Mouse (Mus musculus) liver, embryonic 11.5 days (tissue): ENCODE measurements around the gene Dnajc24. TPM values are rescaled to one million over a fixed set of nuclear protein-coding genes. Genes with fewer than 3 reads are reported as not detected.

Experiments
- ATAC-seq: fragments of 200-750 bp; cut with Nextera tagmentation; replicated peaks from 2 replicates; pipeline ENCODE4 v1.8.0; 2017; ENCODE audit warnings: moderate number of reproducible peaks, mild to moderate bottlenecking, moderate TSS enrichment, moderate library complexity; ENCODE audit not compliant: low FRiP score
- DNase-seq: peaks from one replicate; pipeline ENCODE4 v3.0.0-alpha.2; 2017; ENCODE audit warnings: low spot score
- H3K27ac ChIP-seq: fragments of 300-500 bp; sonication (generic); 2 replicates; pipeline ENCODE4 v1.5.1; 2014; ENCODE audit warnings: mild to moderate bottlenecking, low read depth, low read length, control low read depth
- H3K27me3 ChIP-seq: fragments of 300-500 bp; sonication (generic); replicated peaks from 2 replicates; pipeline ENCODE4 v1.6.1; 2014; ENCODE audit warnings: low read length, mixed read lengths; ENCODE audit not compliant: control insufficient read depth, insufficient read depth
- H3K36me3 ChIP-seq: fragments of 300-500 bp; sonication (generic); 2 replicates; pipeline ENCODE4 v1.6.1; 2014; ENCODE audit warnings: mild to moderate bottlenecking, low read length, moderate library complexity, mixed read lengths; ENCODE audit not compliant: control insufficient read depth, insufficient read depth
- H3K4me1 ChIP-seq: fragments of 300-500 bp; sonication (generic); replicated peaks from 2 replicates; pipeline ENCODE4 v1.6.1; 2014; ENCODE audit warnings: low read length, mixed read lengths; ENCODE audit not compliant: control insufficient read depth, insufficient read depth
- H3K4me2 ChIP-seq: fragments of 300-500 bp; sonication (generic); 2 replicates; pipeline ENCODE4 v1.6.1; 2014; ENCODE audit warnings: mild to moderate bottlenecking, control low read depth, moderate library complexity
- H3K4me3 ChIP-seq: fragments of 300-500 bp; sonication (generic); 2 replicates; pipeline ENCODE4 v1.5.1; 2014; ENCODE audit warnings: low read depth, low read length, control low read depth
- H3K9ac ChIP-seq: fragments of 300-500 bp; sonication (generic); 2 replicates; pipeline ENCODE4 v1.6.1; 2014; ENCODE audit warnings: low read depth, low read length, control low read depth
- H3K9me3 ChIP-seq: fragments of 300-500 bp; sonication (generic); 2 replicates; pipeline ENCODE4 v1.6.1; 2016; ENCODE audit warnings: low read length, inconsistent platforms, mixed read lengths; ENCODE audit not compliant: control insufficient read depth
- WGBS: fragments of 180-500 bp; shearing (Covaris S2); extraction: QIAGEN DNeasy Blood & Tissue Kit; methylation state at CpG from one replicate; pipeline ENCODE4 v1.1.7; 2014; 5-methylcytosine and 5-hydroxymethylcytosine counted together
- polyA plus RNA-seq: library from polyadenylated mRNA; unstranded; fragments of >200 nt; fragmentation: Nextera tagmentation; extraction: Ambion mirVana; gene quantifications from 2 replicates; pipeline ENCODE4 v1.2.1, GENCODE M21; 2014

Gene Dnajc24
- polyA plus RNA-seq, 1 experiment from 2014 or later: 35.5 TPM

- WGBS: 88% methylated on average over 7 of the region's 7 CpGs
- no peaks in the 10 kb centered on the region for H3K27me3 ChIP-seq
- no peaks in the 10 kb centered on the region for H3K36me3 ChIP-seq
- DNase-seq (no peak), ATAC-seq (no peak)
- no peak overlapping the region for H3K4me3 ChIP-seq
- H3K4me1 ChIP-seq: no peaks in the 10 kb centered on the region; the same call in 1 of the 2 replicates
- H3K27ac ChIP-seq: no peak overlapping the region
- H3K4me2 ChIP-seq: no peak overlapping the region
- H3K9ac ChIP-seq: no peak overlapping the region
- H3K9me3 ChIP-seq: no peaks in the 10 kb centered on the region
These were observed 18.1 kb downstream of the Dnajc24 start for GRCm38 (mm10) chr2:105985206-105985605.

- Histone ChIP-seq H3K9me3 (no peaks in the 10 kb centered on the region), H3K27me3 (no peaks in the 10 kb centered on the region), H3K4me2 (no peak overlapping the region), H3K4me3 (no peak overlapping the region), H3K27ac (no peak overlapping the region), H3K9ac (no peak overlapping the region), H3K36me3 (no peaks in the 10 kb centered on the region), H3K4me1 (no peaks in the 10 kb centered on the region)
- 93% methylated on average over 2 of the region's 2 CpGs for WGBS
- DNase-seq (no peak), ATAC-seq (no peak)
These were observed 25.3 kb downstream of the Dnajc24 start for GRCm38 (mm10) chr2:105978065-105978464.

DNA sequence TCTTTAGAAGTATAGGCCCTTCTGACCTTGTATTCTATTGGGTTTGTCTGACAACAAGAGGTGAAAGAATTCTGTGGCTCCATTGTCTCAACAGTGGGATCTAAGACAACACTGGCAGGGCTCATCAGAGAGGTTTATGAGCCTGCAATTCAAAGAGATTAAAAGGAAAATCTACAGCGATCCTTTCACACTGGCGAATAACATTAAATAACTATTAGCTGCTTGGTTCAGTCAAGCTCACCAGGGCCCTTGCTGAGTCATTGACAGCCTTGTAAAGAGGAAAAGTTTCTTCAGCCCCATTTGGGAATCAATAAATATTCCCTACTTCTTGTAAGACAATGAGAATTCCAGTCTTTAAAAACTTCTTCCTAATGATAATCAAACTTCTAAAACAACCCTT lies 29.4 kb downstream of the Dnajc24 start:
- H3K4me1 ChIP-seq: no peaks in the 10 kb centered on the region
- H3K27ac ChIP-seq: no peak overlapping the region
- H3K4me2 ChIP-seq: no peak overlapping the region
- 53% methylated on average over 2 of the region's 2 CpGs for WGBS
- no peaks in the 10 kb centered on the region for H3K36me3 ChIP-seq
- H3K9ac ChIP-seq: no peak overlapping the region
- no peak for DNase-seq
- no peaks in the 10 kb centered on the region for H3K9me3 ChIP-seq
- no peak for ATAC-seq
- H3K4me3 ChIP-seq: no peak overlapping the region
- H3K27me3 ChIP-seq: no peaks in the 10 kb centered on the region

- DNase-seq (no peak), ATAC-seq (no peak)
- Histone ChIP-seq H3K36me3 (no peaks in the 10 kb centered on the region; the same call in 1 of the 2 replicates), H3K27me3 (no peaks in the 10 kb centered on the region), H3K4me2 (no peak overlapping the region), H3K9me3 (no peaks in the 10 kb centered on the region), H3K27ac (no peak overlapping the region), H3K9ac (no peak overlapping the region), H3K4me3 (no peak overlapping the region), H3K4me1 (no peaks in the 10 kb centered on the region)
- WGBS: 86% methylated on average over 1 of the region's 1 CpGs
These were observed 39.9 kb downstream of the Dnajc24 start for GRCm38 (mm10) chr2:105963447-105963846.

GRCm38 (mm10) chr2:105953862-105954261 lies 49.5 kb downstream of the Dnajc24 start:
- 65% methylated on average over 4 of the region's 4 CpGs for WGBS
- ATAC-seq: no peak
- Histone ChIP-seq H3K36me3 (no peaks in the 10 kb centered on the region), H3K27me3 (no peaks in the 10 kb centered on the region), H3K4me1 (no peaks in the 10 kb centered on the region), H3K4me3 (no peak overlapping the region), H3K9me3 (no peaks in the 10 kb centered on the region), H3K27ac (no peak overlapping the region), H3K9ac (no peak overlapping the region), H3K4me2 (no peak overlapping the region)
- DNase-seq: no peak

- no peaks in the 10 kb centered on the region for H3K4me1 ChIP-seq
- DNase-seq (no peak), ATAC-seq (no peak)
- H3K36me3 ChIP-seq: no peaks in the 10 kb centered on the region
- no peak overlapping the region for H3K9ac ChIP-seq
- no peaks in the 10 kb centered on the region for H3K27me3 ChIP-seq
- no peaks in the 10 kb centered on the region for H3K9me3 ChIP-seq
- H3K27ac ChIP-seq: no peak overlapping the region
- 83% methylated on average over 1 of the region's 1 CpGs for WGBS
- H3K4me3 ChIP-seq: no peak overlapping the region
- no peak overlapping the region for H3K4me2 ChIP-seq
These were observed 51.9 kb downstream of the Dnajc24 start for GRCm38 (mm10) chr2:105951350-105951940.

GRCm38 (mm10) chr2:105950131-105950530 lies 53.2 kb downstream of the Dnajc24 start:
- WGBS: 94% methylated on average over 2 of the region's 2 CpGs
- no peak overlapping the region for H3K27ac ChIP-seq

GRCm38 (mm10) chr2:105917623-105918346 lies 85.6 kb downstream of the Dnajc24 start:
- Histone ChIP-seq H3K9me3 (no peaks in the 10 kb centered on the region), H3K27ac (no peak overlapping the region), H3K4me2 (no peak overlapping the region), H3K27me3 (no peaks in the 10 kb centered on the region), H3K4me3 (no peak overlapping the region), H3K4me1 (no peaks in the 10 kb centered on the region), H3K9ac (no peak overlapping the region), H3K36me3 (no peaks in the 10 kb centered on the region)
- ATAC-seq (no peak), DNase-seq (no peak)
- 85% methylated on average over 5 of the region's 5 CpGs for WGBS

More at GRCm38 (mm10) chr2:105950131-105950530, 53.2 kb downstream of the Dnajc24 start:
- ATAC-seq (no peak), DNase-seq (no peak)
- Histone ChIP-seq H3K4me2 (no peak overlapping the region), H3K27me3 (no peaks in the 10 kb centered on the region), H3K4me1 (no peaks in the 10 kb centered on the region), H3K9ac (no peak overlapping the region), H3K36me3 (no peaks in the 10 kb centered on the region), H3K4me3 (no peak overlapping the region), H3K9me3 (no peaks in the 10 kb centered on the region)
